Mouse (Mus musculus) urinary bladder, adult 2 months (tissue): ENCODE data around the gene Phkb. TPM values are rescaled to one million over a fixed set of nuclear protein-coding genes. Genes with fewer than 3 reads are reported as not detected.

Experiments
- DNase-seq: peaks from one replicate; pipeline ENCODE4 v3.0.0; 2022; ENCODE audit warnings: low spot score
- polyA plus RNA-seq: library from polyadenylated mRNA; depleted of rRNA; stranded (reverse); fragments of >200 nt; gene quantifications from 2 replicates; pipeline ENCODE4 v1.2.3, GENCODE M21; 2012; rRNA removed

The Phkb gene
- polyA plus RNA-seq, 1 experiment, result 42.9 TPM

DNA sequence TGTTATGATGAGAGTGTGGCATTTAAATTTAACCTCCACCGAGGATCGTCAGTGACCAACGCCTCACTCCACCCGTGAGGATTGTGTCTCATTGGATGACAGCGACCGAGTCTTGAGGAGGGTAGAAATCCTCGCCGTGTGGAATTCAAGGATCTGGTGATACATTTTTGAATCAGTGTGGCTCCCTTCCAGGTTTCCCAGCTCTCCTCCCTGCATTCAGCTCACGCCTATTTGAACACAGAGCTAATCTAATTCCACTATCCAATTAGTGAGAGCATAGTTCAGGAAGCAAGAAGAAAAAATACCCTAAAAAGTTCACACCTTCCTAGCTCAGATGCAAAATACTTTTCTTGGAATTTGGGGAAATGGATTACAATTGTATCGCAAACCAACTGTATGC lies 249.9 kb downstream of the Phkb start:
- DNase-seq, result no peak

Other genes with a start within 250 kb of the Phkb start
- 3.5 and 3.7 TPM in 2 replicates for gene Neto2, start 140.0 kb upstream of the Phkb start, polyA plus RNA-seq
- 40.4 and 43.7 TPM in 2 replicates for gene Itfg1, start within 50 bp of the Phkb start, polyA plus RNA-seq